Mouse (Mus musculus) frontal cortex, postnatal 14 days (tissue): Measurements from ENCODE around the gene Myo3b.
"Not testable (repeated sequence)": the region's sequence is repeated elsewhere in the genome, so short reads cannot be mapped to it uniquely, and the experiment has no call there.

Experiments used
- DNase-seq, 2 experiments: peaks; one replicate each; pipeline ENCODE4 v3.0.0; 2022; ENCODE audit warnings: low spot score in 2 of 2

Myo3b gene

DNA sequence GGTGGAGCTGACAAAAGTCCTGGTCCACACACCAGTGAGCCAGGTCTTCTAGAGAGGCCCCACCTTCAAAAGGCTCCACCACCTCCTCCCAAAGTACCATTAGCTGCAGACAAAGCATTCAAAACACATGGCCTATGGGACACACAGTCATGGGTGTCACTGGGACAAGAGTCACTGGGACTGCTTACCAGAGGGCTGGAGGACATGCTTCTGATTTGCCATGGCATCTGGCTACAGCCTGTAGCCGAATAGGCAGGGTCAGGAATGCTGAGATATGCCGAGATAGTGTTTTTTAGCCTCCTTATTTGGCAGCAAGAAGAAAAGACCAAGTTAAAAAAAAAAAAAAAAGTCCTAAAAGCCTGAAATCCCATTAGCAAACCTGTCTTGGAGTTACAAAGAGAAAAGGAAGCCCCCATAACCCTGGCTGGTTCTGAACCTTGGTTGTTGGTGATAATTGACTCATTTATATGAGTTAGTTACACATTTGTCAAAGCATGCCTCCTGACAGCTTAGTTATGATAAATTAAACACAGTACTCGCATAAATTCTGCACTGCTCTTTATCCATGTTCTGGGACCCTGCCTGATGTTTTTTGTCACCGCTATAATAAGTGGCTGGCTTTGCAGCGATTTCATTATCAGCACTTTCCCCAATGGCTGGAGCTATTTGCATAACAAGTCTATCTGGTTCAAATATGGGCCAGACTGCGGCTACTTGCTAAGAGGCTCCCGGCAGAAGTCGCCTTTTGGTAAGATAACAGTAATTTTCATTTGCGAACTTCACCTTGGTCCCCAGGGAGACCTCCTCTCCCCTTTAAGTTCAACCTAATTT is 156.7 kb downstream of the Myo3b start:
- DNase-seq, result no peak

- no peak for DNase-seq
Measured at GRCm38 (mm10) chr2:70201796-70202555, 163.1 kb downstream of the Myo3b start.

DNA sequence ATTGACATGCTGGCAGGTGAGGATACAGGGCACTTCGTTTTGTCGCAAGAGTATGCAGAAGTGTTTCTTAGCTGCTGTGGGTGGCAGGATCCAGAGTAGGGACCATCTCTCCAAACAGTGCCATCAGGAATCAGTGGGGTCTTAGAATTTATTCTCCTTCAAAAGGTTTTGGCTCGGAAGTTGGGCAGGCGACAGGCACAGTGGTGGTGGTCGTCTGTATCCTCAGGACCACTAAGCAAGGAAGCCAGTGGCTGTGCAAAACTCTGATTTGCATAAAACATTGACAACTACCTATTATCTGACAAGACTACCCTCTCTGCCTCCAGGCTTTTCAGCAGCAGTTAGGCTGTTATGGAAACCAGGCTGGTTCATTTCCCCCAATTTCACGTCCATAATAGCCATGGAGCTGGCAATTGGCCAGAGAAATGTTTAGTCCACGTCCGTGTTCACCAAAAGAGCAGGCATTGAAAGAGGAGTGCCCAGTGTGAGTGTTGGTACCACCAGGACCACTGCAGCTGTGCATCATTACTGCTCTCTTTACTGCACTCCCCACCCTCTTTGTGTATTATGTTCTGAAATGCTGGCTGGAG is 163.7 kb downstream of the Myo3b start:
- no peak for DNase-seq

DNA sequence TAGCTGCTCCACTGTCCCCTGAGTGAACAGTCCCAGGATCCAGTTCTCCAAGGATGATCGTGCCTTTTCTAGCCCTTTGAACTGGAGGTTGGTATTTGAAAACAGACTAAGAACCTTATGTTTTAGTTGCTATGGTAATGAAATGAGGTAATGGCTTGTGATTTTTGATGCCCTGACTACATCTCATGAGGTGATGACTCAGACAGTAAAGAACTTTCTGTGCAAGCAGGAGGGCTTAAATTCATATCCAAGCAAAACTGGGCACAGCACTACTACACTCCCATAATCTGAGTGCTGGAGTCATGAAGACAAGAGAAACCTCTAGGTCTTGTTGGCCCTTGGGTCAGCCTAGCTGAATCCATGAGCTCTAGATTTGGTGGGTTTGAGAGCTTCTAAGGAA is 169.5 kb downstream of the Myo3b start:
- no peak for DNase-seq

DNA sequence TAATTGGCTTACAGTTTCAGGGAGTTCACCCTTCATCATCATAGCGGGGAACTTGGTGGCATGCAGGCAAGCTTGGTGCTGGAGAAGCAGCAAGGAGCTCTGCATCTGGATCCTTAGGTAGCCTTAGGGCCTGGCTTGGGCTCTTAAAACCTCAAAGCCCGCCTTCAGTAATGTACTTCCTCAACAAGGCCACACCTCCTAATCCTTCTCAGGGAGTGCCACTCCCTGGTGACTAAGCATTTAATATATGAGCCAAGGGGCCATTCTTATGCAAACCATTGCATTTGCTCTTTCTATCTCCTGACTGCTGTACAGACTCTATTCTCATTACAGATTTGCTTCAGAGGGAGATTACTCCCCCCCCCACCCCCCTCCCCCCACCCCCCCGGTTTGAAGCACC is 170.9 kb downstream of the Myo3b start:
- no peak for DNase-seq

DNA sequence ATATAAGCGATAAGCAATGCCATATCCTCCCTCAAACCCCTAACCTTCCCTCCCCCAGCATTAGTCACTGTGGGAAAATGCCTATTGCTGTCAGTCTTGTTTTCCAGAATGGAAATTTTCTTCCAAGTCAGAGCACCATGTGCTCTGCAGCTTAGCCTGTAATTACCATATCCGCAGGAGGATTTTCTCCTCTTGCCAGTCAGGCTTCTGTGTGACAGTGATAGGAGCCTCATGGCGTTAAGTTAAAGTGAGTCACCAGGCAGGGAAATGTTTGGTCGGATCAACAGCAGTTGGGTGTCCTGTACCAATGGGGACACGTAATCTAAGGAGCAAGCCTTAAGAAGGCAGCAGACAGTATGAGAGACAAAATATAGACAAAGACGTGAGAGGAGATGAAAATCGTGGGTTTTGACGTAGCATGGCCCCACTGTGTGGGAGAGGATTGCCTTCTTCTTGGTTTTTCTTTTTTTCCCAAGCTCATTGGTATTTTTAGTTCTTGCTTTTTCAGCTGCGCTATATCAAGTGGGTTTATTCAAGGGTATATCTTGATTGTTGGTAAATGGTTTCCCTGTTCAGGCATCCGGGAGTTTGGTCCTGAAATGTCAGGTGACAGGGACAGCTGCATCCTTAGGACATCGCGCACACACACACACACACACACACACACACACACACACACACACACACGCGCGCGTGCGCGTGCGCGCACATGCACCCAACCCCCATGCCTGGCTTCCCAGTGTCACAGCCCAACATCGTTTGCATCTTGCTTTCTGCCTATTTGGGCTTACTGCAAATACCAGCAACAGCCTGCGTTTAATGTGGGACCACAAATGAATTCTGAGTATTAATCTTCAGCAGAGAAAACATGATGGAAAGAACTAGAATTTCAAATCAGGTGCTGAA is 171.8 kb downstream of the Myo3b start:
- peak; percentile 35 to 49 for DNase-seq

- peak; percentile 27 to 48 for DNase-seq
Measured at GRCm38 (mm10) chr2:70214401-70214800, 175.5 kb downstream of the Myo3b start.

DNA sequence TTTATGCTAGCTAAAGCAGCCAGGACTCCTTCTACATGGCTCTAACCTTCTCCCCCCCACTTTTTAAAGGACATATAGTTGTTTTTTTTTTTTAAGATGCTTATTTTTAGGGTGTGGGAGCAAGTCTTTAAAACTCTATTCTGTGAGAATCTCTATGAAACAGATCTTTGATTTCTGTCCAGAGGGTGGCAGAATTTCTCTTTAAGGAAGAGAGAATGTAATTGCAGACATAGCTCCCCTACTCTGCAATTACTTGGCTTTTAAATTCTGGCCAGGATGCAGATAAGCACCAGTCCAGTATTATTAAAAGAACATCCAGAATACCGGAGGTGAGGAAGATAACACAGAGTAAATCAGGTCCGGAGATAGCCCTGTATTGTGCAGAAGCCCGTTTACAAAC is 178.9 kb downstream of the Myo3b start:
- DNase-seq, result no peak

GRCm38 (mm10) chr2:70218469-70218868 is 179.5 kb downstream of the Myo3b start:
- DNase-seq, result no peak

DNA sequence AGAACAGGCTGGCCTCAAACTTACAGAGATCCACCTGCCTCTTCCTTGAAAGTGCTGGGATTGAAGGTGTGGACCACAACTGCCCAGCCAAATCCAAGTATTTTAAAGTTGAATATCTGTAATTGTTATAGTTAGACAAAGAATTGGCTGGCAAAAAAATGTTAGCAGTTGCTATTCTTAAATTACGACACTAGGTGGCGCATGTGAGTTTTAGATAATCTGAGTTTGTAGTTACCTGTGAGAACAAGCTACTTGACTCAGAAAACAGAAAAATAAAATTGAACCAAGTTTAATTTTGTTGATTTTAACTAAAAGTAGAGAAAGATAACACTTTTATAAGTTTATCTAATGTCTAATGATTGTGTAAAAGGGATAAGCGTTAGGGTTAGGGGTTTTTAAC is 187.8 kb downstream of the Myo3b start:
- no peak for DNase-seq

- not testable (repeated sequence) for DNase-seq
Measured at GRCm38 (mm10) chr2:70234450-70234849, 195.5 kb downstream of the Myo3b start.

DNA sequence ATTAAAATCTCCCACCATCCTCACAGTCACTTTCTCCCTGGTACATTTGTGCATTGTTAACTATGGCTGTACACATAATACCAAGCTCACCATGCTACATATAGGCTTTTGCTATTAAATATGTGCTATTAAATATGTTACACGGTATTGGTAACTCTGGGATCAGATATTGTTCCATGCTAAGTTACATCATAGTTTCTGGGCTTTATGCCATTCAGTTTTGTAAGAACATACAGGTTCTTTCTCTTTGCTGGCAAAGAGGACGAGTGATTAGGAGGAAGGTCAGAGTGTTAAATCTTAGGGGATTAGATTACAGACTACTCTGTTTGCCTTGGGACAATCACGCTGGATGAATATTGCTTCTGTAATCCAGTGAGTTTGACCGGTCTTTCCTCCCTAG is 207.1 kb downstream of the Myo3b start:
- no peak for DNase-seq

- DNase-seq, result no peak
Measured at GRCm38 (mm10) chr2:70248616-70249015, 209.7 kb downstream of the Myo3b start.

DNA sequence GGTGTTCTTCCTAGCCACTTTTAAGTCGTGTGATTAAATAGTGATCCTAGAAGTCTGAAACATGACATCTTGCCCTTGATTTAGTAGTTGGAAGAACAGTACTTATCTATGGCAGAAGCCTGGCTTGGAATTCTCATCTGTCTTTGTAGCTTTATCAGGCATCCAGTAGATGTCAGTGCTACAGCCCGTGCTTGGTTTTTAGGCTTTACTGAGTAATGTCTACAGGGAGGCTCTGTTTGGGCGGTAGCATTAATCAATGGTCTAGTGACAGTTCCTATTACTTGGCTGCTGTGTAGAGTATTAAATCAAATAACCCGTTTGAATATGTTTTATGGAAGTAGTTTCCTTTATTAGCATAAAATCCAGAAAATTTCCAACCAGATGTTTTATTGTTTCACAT is 210.9 kb downstream of the Myo3b start:
- no peak for DNase-seq

DNA sequence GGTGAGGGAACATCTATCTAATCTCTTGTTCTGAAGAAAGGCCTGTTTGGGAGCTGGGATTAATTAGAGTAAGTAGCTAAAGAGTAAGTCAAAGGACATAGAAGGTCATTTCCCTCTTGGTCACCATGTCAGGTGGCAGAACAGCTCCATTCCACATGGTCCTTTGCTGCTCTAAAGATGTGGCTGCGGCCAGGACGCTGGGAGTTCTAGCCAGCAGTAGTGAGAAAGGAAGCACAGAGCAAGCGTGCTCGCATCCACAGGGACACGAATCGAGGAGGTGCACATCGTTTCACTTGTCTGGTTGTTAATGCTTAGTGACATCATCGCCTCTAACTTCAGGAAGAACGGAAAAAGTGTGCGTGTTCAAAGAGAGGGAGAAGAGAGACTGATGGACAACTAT is 212.3 kb downstream of the Myo3b start:
- DNase-seq, result no peak

GRCm38 (mm10) chr2:70259357-70260000 is 220.6 kb downstream of the Myo3b start:
- DNase-seq, result peak in 1 of 2 experiments; percentile 16

GRCm38 (mm10) chr2:70260646-70261195 is 221.8 kb downstream of the Myo3b start:
- DNase-seq, result no peak

- DNase-seq, result no peak
Measured at GRCm38 (mm10) chr2:70261703-70262564, 223.0 kb downstream of the Myo3b start.

DNA sequence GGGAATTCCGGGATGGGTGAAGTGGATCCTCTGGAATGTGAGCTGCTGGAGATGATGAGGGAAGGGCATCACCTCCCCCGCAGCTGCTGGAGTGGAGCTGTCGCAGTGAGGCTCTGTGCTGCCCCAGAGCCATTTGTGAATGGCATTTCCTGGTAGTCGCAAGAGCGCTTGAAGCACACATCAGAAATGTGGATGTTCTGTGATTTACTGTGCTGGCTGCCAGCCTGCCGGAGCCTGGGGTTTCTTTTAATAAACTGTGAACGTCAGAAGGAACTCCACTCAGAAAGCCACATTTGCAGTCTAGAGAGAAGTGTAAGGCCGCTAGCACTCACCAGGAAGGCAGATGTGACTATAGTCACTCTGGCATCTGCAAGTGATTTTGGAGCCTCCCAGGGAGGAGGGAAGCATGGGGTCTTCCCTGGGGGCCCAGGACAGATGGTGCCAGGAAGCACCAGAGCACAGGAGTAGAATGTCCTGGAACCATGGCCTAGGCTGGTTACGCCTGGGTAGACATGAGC is 223.7 kb downstream of the Myo3b start:
- DNase-seq, result peak; percentile 14 to 26
